Mouse (Mus musculus): ENCODE results near the gene Olfr600. TPM values are rescaled to one million over a fixed set of nuclear protein-coding genes. Genes with fewer than 3 reads are reported as not detected.
"Not testable (repeated sequence)": the region's sequence is repeated elsewhere in the genome, so short reads cannot be mapped to it uniquely, and the experiment has no call there.

Gene Olfr600
- total and polyA plus RNA-seq, 3 experiments, result 0.11 TPM; not detected in 2

DNA sequence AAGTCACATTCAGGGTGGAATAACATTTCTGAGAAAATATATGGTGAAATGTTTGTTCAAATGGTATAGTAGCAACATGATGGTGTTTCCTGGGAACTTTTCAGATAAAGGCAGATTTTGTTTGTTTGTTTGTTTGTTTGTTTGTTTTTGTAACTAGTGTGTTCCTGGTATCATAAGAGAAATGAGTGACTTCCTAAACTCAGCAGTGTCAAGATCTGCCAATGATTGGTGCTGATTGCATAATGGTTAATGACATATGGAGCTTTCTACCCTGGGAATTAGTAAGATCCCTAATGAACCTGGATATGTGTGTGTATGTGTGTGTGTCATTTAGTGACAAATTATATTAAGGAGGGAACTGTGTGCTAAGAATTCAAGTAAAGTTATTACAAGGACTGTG lies 26.2 kb downstream of the Olfr600 start, which contains the start of gene Olfr598:
Gene Olfr598 (plus strand): TSS at position 301 of the 400 bp plus-strand sequence.
- DNase-seq (ENCODE audit: low spot score), result no peak
- TF ChIP-seq CTCF (IDR thresholded peaks at IDR 0.05; ENCODE audit: low read depth, low read length), result no peak
- no peak for TF ChIP-seq GATA1 (IDR thresholded peaks at IDR 0.05; ENCODE audit: borderline replicate concordance, low read length)
- no peak for TF ChIP-seq TAL1 (conservative IDR thresholded peaks at IDR 0.05; ENCODE audit: low read depth, low read length)
- TF ChIP-seq GATA2 (IDR thresholded peaks at IDR 0.05; ENCODE audit: borderline replicate concordance, low read depth, low read length), result no peak
- no peak for TF ChIP-seq POLR2AphosphoS5 (IDR thresholded peaks at IDR 0.05; ENCODE audit: insufficient replicate concordance, low read depth, low read length)
- no peaks in the 10 kb centered on the region for H3K9me3 ChIP-seq (replicated peaks)

DNA sequence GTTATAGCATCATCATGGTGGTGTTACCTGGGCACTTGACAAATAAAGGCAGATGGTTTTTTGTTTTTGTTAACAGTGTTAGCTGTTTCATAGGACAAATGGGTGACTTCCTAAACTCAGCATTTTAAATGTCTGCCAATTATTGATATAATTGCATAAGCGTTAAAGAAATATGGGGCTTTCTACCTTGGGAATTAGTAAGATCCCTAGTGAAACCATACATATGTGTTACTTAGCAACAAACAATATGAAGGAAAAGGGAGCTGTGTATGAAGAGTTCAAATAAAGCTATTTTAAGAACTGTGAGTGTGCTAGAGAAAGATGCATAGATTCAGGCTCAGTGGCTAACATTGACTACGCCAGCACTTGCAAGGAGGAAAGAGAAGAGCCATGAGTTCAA lies 33.5 kb downstream of the Olfr600 start, which contains the start of gene Olfr597:
Gene Olfr597 (plus strand): TSS at position 301 of the 400 bp plus-strand sequence.
- not testable (repeated sequence) for H3K4me1 ChIP-seq (ENCODE audit: insufficient read depth, low read depth, low read length); H3K27me3 ChIP-seq (ENCODE audit: insufficient read depth, low read length); H3K4me3 ChIP-seq (ENCODE audit: low read depth, low read length); H3K36me3 ChIP-seq (replicated peaks); ATAC-seq (ENCODE audit: extremely low read depth, insufficient number of reproducible peaks, low FRiP score, poor library complexity, severe bottlenecking); DNase-seq (ENCODE audit: low spot score); H3K9me3 ChIP-seq (replicated peaks)

More for the DNA sequence above, 26.2 kb downstream of the Olfr600 start, which contains the start of gene Olfr598:
- H3K27me3 ChIP-seq (ENCODE audit: insufficient read depth, low read length), result no peaks in the 10 kb centered on the region
- H3K4me3 ChIP-seq (ENCODE audit: low read depth, low read length), result no peak within 1 kb of the TSS
- no peaks in the 10 kb centered on the region for H3K36me3 ChIP-seq (replicated peaks)
- H3K4me1 ChIP-seq (ENCODE audit: insufficient read depth, low read depth, low read length), result no peaks in the 10 kb centered on the region
- no peak for ATAC-seq (ENCODE audit: extremely low read depth, insufficient number of reproducible peaks, low FRiP score, poor library complexity, severe bottlenecking)

DNA sequence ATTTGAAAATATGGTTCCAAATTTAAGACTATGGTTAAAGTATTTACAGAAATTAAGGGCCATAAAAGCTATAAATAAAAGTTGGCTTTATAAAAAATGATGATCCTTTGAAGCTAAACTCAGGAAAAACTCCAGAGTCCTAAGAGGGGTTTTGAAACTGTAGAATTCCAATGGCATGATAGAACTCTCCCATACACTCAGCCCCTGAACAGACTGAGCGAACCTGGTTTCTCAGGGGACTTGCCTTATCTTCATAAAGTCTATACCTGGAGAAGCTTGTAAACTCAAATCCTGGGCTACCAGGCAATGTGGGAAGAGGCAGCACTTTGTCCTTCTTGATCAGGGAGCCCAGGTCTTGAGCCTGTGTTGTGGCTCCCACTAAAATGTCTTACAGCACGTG lies 44.1 kb downstream of the Olfr600 start, which contains the start of gene Olfr596:
Gene Olfr596 (plus strand): TSS at position 301 of the 400 bp plus-strand sequence.
- H3K4me3 ChIP-seq (ENCODE audit: low read depth, low read length); H3K9me3 ChIP-seq (replicated peaks); ATAC-seq (ENCODE audit: extremely low read depth, insufficient number of reproducible peaks, low FRiP score, poor library complexity, severe bottlenecking); H3K4me1 ChIP-seq (ENCODE audit: insufficient read depth, low read depth, low read length); H3K36me3 ChIP-seq (replicated peaks); H3K27me3 ChIP-seq (ENCODE audit: insufficient read depth, low read length); DNase-seq (ENCODE audit: low spot score): not testable (repeated sequence)

Other genes starting within 250 kb of the Olfr600 start
Only the 20 nearest of the 28 such genes appear.
- not detected in 2 replicates for gene Olfr591, start 171.3 kb downstream of the Olfr600 start, total RNA-seq (2014; fragmentation: Nextera tagmentation)
- gene Olfr591, start 171.3 kb downstream of the Olfr600 start, total RNA-seq (2017), result 0.05 TPM in 1 of 2 replicates, not detected in the other
- gene Olfr591, start 171.3 kb downstream of the Olfr600 start, polyA plus RNA-seq (2012), result not detected in 2 replicates
- gene Olfr592, start 164.9 kb downstream of the Olfr600 start, total RNA-seq (2014; fragmentation: Nextera tagmentation), result not detected in 2 replicates
- 0.06 and 0.11 TPM in 2 replicates for gene Olfr592, start 164.9 kb downstream of the Olfr600 start, total RNA-seq (2017)
- gene Olfr592, start 164.9 kb downstream of the Olfr600 start, polyA plus RNA-seq (2012), result not detected in 2 replicates
- gene Olfr593, start 137.8 kb downstream of the Olfr600 start, total RNA-seq (2014; fragmentation: Nextera tagmentation), result not detected in 2 replicates
- 0.27 and 0.35 TPM in 2 replicates for gene Olfr593, start 137.8 kb downstream of the Olfr600 start, total RNA-seq (2017)
- gene Olfr593, start 137.8 kb downstream of the Olfr600 start, polyA plus RNA-seq (2012), result not detected in 2 replicates
- not detected in 2 replicates for gene Olfr594, start 132.7 kb downstream of the Olfr600 start, total RNA-seq (2014; fragmentation: Nextera tagmentation)
- 0.11 TPM in 1 of 2 replicates, not detected in the other for gene Olfr594, start 132.7 kb downstream of the Olfr600 start, total RNA-seq (2017)
- gene Olfr594, start 132.7 kb downstream of the Olfr600 start, polyA plus RNA-seq (2012), result not detected in 2 replicates
- not detected in 2 replicates for gene Usp17ld, start 97.2 kb downstream of the Olfr600 start, total RNA-seq (2014; fragmentation: Nextera tagmentation)
- 0.05 TPM in 1 of 2 replicates, not detected in the other for gene Usp17ld, start 97.2 kb downstream of the Olfr600 start, total RNA-seq (2017)
- gene Usp17ld, start 97.2 kb downstream of the Olfr600 start, polyA plus RNA-seq (2012), result not detected in 2 replicates
- gene Olfr596, start 44.0 kb downstream of the Olfr600 start, total RNA-seq (2014; fragmentation: Nextera tagmentation), result not detected in 2 replicates
- gene Olfr596, start 44.0 kb downstream of the Olfr600 start, total RNA-seq (2017), result 0.06 TPM in 1 of 2 replicates, not detected in the other
- not detected in 2 replicates for gene Olfr596, start 44.0 kb downstream of the Olfr600 start, polyA plus RNA-seq (2012)
- not detected in 2 replicates for gene Olfr597, start 33.4 kb downstream of the Olfr600 start, total RNA-seq (2014; fragmentation: Nextera tagmentation)
- 0.38 TPM in 1 of 2 replicates, not detected in the other for gene Olfr597, start 33.4 kb downstream of the Olfr600 start, total RNA-seq (2017)
- not detected in 2 replicates for gene Olfr597, start 33.4 kb downstream of the Olfr600 start, polyA plus RNA-seq (2012)
- gene Olfr598, start 26.1 kb downstream of the Olfr600 start, total RNA-seq (2014; fragmentation: Nextera tagmentation), result not detected in 2 replicates
- gene Olfr598, start 26.1 kb downstream of the Olfr600 start, total RNA-seq (2017), result not detected in 2 replicates
- not detected in 2 replicates for gene Olfr598, start 26.1 kb downstream of the Olfr600 start, polyA plus RNA-seq (2012)
- not detected in 2 replicates for gene Olfr599, start 13.8 kb downstream of the Olfr600 start, total RNA-seq (2014; fragmentation: Nextera tagmentation)
- gene Olfr599, start 13.8 kb downstream of the Olfr600 start, total RNA-seq (2017), result 0.71 TPM in 1 of 2 replicates, not detected in the other
- gene Olfr599, start 13.8 kb downstream of the Olfr600 start, polyA plus RNA-seq (2012), result not detected in 2 replicates
- gene Olfr601, start 13.0 kb upstream of the Olfr600 start, total RNA-seq (2014; fragmentation: Nextera tagmentation), result not detected in 2 replicates
- 0.11 TPM in 1 of 2 replicates, not detected in the other for gene Olfr601, start 13.0 kb upstream of the Olfr600 start, total RNA-seq (2017)
- not detected in 2 replicates for gene Olfr601, start 13.0 kb upstream of the Olfr600 start, polyA plus RNA-seq (2012)
- not detected in 2 replicates for gene Olfr603, start 36.5 kb upstream of the Olfr600 start, total RNA-seq (2014; fragmentation: Nextera tagmentation)
- gene Olfr603, start 36.5 kb upstream of the Olfr600 start, total RNA-seq (2017), result not detected in 2 replicates
- gene Olfr603, start 36.5 kb upstream of the Olfr600 start, polyA plus RNA-seq (2012), result not detected in 2 replicates
- gene Usp17lc, start 65.4 kb upstream of the Olfr600 start, total RNA-seq (2014; fragmentation: Nextera tagmentation), result not detected in 2 replicates
- gene Usp17lc, start 65.4 kb upstream of the Olfr600 start, total RNA-seq (2017), result 0.06 and 0.16 TPM in 2 replicates
- not detected in 2 replicates for gene Usp17lc, start 65.4 kb upstream of the Olfr600 start, polyA plus RNA-seq (2012)
- gene Olfr605, start 95.8 kb upstream of the Olfr600 start, total RNA-seq (2014; fragmentation: Nextera tagmentation), result not detected in 2 replicates
- gene Olfr605, start 95.8 kb upstream of the Olfr600 start, total RNA-seq (2017), result 0.22 TPM in 1 of 2 replicates, not detected in the other
- gene Olfr605, start 95.8 kb upstream of the Olfr600 start, polyA plus RNA-seq (2012), result not detected in 2 replicates
- not detected in 2 replicates for gene Olfr606, start 99.4 kb upstream of the Olfr600 start, total RNA-seq (2014; fragmentation: Nextera tagmentation)
- 0.27 and 0.29 TPM in 2 replicates for gene Olfr606, start 99.4 kb upstream of the Olfr600 start, total RNA-seq (2017)
- gene Olfr606, start 99.4 kb upstream of the Olfr600 start, polyA plus RNA-seq (2012), result not detected in 2 replicates
- not detected in 2 replicates for gene Olfr607, start 114.5 kb upstream of the Olfr600 start, total RNA-seq (2014; fragmentation: Nextera tagmentation)
- under 0.01 and 0.11 TPM in 2 replicates for gene Olfr607, start 114.5 kb upstream of the Olfr600 start, total RNA-seq (2017)
- gene Olfr607, start 114.5 kb upstream of the Olfr600 start, polyA plus RNA-seq (2012), result not detected in 2 replicates
- gene Olfr608, start 120.2 kb upstream of the Olfr600 start, total RNA-seq (2014; fragmentation: Nextera tagmentation), result not detected in 2 replicates
- not detected in 2 replicates for gene Olfr608, start 120.2 kb upstream of the Olfr600 start, total RNA-seq (2017)
- gene Olfr608, start 120.2 kb upstream of the Olfr600 start, polyA plus RNA-seq (2012), result not detected in 2 replicates
- not detected in 2 replicates for gene Olfr609, start 148.4 kb upstream of the Olfr600 start, total RNA-seq (2014; fragmentation: Nextera tagmentation)
- not detected in 2 replicates for gene Olfr609, start 148.4 kb upstream of the Olfr600 start, total RNA-seq (2017)
- not detected in 2 replicates for gene Olfr609, start 148.4 kb upstream of the Olfr600 start, polyA plus RNA-seq (2012)
- gene Olfr610, start 162.5 kb upstream of the Olfr600 start, total RNA-seq (2014; fragmentation: Nextera tagmentation), result not detected in 2 replicates
- gene Olfr610, start 162.5 kb upstream of the Olfr600 start, total RNA-seq (2017), result 0.11 and 0.12 TPM in 2 replicates
- gene Olfr610, start 162.5 kb upstream of the Olfr600 start, polyA plus RNA-seq (2012), result not detected in 2 replicates
- gene Olfr611, start 171.2 kb upstream of the Olfr600 start, total RNA-seq (2014; fragmentation: Nextera tagmentation), result not detected in 2 replicates
- 0.17 TPM in 1 of 2 replicates, not detected in the other for gene Olfr611, start 171.2 kb upstream of the Olfr600 start, total RNA-seq (2017)
- gene Olfr611, start 171.2 kb upstream of the Olfr600 start, polyA plus RNA-seq (2012), result not detected in 2 replicates
- gene Olfr612, start 193.0 kb upstream of the Olfr600 start, total RNA-seq (2014; fragmentation: Nextera tagmentation), result not detected in 2 replicates
- 0.35 TPM in 1 of 2 replicates, not detected in the other for gene Olfr612, start 193.0 kb upstream of the Olfr600 start, total RNA-seq (2017)
- not detected in 2 replicates for gene Olfr612, start 193.0 kb upstream of the Olfr600 start, polyA plus RNA-seq (2012)

Measured in G1E (cell line).